Comparison of ENCODE assay signal across 10 mouse cellular contexts in the genomic region with DNA sequence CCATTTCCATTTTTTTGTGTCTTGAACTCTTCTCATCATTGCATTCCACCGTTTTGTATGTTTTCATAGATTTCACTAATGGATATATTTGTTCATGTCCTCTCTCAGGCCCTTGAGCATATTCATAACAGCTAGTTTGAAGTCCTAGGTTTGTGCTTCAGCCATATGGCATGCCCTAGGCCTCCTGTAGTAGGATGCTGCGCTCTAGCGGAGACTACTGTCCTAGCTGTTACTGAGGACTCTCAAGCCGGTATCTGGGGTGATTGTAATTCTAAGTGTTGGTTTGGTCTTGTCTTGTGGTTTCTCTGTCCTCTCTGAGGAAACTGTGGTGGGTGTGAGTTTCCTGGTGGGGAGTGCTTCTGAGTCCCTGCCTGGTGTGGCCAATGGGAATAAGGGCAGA. TPM values are rescaled to one million over a fixed set of nuclear protein-coding genes. Genes with fewer than 3 reads are reported as not detected.
DNase-seq lines count a peak whose midpoint lies in the region; ATAC-seq and TF ChIP-seq lines count a peak whose summit lies in the region.
"Had no signal": no experiment of that assay in that cellular context is flagged by ENCODE, and none has a peak within 500 bp of the region (broad histone marks: within the 10 kb centered on the region; RNA-seq: fewer than 3 reads in every experiment).

No protein-coding gene starts in this region.

- no peak for ATAC-seq in liver, postnatal 0 days
- no peak for ATAC-seq in monocyte, adult 5-6 weeks (replicated peaks; ENCODE audit: insufficient number of reproducible peaks, low FRiP score, low TSS enrichment, poor library complexity, severe bottlenecking)

- no peak overlapping the region for H3K27ac ChIP-seq in liver, postnatal 0 days (ENCODE audit: low read depth)

- WGBS in liver, postnatal 0 days (ENCODE audit: insufficient replicate concordance): 14% methylated on average over 4 of the region's 4 CpGs

- intact Hi-C loops in heart, postnatal 14 days (cut with DNase I): loop anchor here (5.0 kb wide), 1 partner anchor 240 kb away; no protein-coding TSS in a partner anchor

- no peaks in the 10 kb centered on the region for H3K36me3 ChIP-seq in liver, postnatal 0 days (replicated peaks; ENCODE audit: insufficient read depth, low read length)

- H3K9me3 ChIP-seq in liver, postnatal 0 days (ENCODE audit: low read length): no peaks in the 10 kb centered on the region

- TF ChIP-seq EP300 in liver, postnatal 0 days (IDR thresholded peaks at IDR 0.05; ENCODE audit: low read depth): no peak

- H3K4me2 ChIP-seq in liver, postnatal 0 days (ENCODE audit: low read depth, low read length): no peak overlapping the region

- no peaks in the 10 kb centered on the region for H3K4me1 ChIP-seq in liver, postnatal 0 days (ENCODE audit: insufficient read depth)

- H3K9ac ChIP-seq in liver, postnatal 0 days (replicated peaks): no peak overlapping the region

- H3K27me3 ChIP-seq in liver, postnatal 0 days (ENCODE audit: insufficient read depth, low read length): no peaks in the 10 kb centered on the region

- peak; percentile 75 for TF ChIP-seq CTCF in liver, postnatal 0 days (IDR thresholded peaks at IDR 0.05; ENCODE audit: low read depth)

- peak; percentile 23 to 52 for DNase-seq in heart, postnatal 14 days
- no peak for DNase-seq in heart, adult 11 months
- peak; percentile 55 for DNase-seq in right cerebral cortex, postnatal 4 days
- no peak for DNase-seq in right cerebral cortex, adult 2 months (ENCODE audit: low spot score in 2 of 2)
- DNase-seq in embryo, embryonic 10 days (ENCODE audit: low spot score): peak; percentile 81
- DNase-seq in liver, postnatal 0 days: peak; percentile 38
- peak; percentile 28 for DNase-seq in thymus, postnatal 0 days (ENCODE audit: low spot score)

- H3K4me3 ChIP-seq in liver, postnatal 0 days (ENCODE audit: low read depth, low read length): no peak overlapping the region
- H3K4me3 ChIP-seq: myocyte had no signal

RNA-seq across cellular contexts. Expression of gene Gm47841, which starts 50.1 kb away (rescaled TPM):
- total RNA-seq in heart, postnatal 14 days (2021): not detected
- polyA plus RNA-seq in liver, postnatal 0 days (2015; fragmentation: Nextera tagmentation; extraction: Ambion mirVana): not detected in 2 replicates
- not detected in 2 replicates for polyA plus RNA-seq in thymus, postnatal 0 days (2015; fragmentation: Nextera tagmentation; extraction: Ambion mirVana)
- total RNA-seq in monocyte, adult 5-6 weeks (2017): not detected in 3 replicates
- total RNA-seq: heart, postnatal 36 days had no signal
- polyA plus RNA-seq: myocyte had no signal

Comparison
In these comparisons a context has a peak if more than half of its experiments do, and no peak if none do; other contexts are left out.
1. DNase-seq: peak in heart, postnatal 14 days (2 of 2), right cerebral cortex, postnatal 4 days (single experiment), embryo, embryonic 10 days (single experiment), liver, postnatal 0 days (single experiment) and thymus, postnatal 0 days (single experiment); none in heart, adult 11 months (single experiment) and right cerebral cortex, adult 2 months (0 of 2).